Mouse (Mus musculus): ENCODE measurements around the gene Stard13.

GRCm38 (mm10) chr5:151192266-151192665, 41.4 kb downstream of the Stard13 start:
- TF ChIP-seq CTCF (IDR thresholded peaks at IDR 0.05) (no peak), EP300 (IDR thresholded peaks at IDR 0.05) (peak; percentile 12; the same call in 1 of the 2 replicates)
